Mouse (Mus musculus): ENCODE measurements around the gene Tmem216. TPM values are rescaled to one million over a fixed set of nuclear protein-coding genes. Genes with fewer than 3 reads are reported as not detected.

Gene Tmem216
- polyA plus RNA-seq, 1 experiment from 2014 or later = 49.1 TPM

GRCm38 (mm10) chr19:10523483-10524080, 32.5 kb downstream of the Tmem216 start:
- WGBS = 87% methylated on average over 5 of the region's 5 CpGs
- no peak overlapping the region for H3K9ac ChIP-seq (replicated peaks)
- peaks cover 33% of the 10 kb centered on the region for H3K4me1 ChIP-seq
- no peaks in the 10 kb centered on the region for H3K27me3 ChIP-seq (replicated peaks)
- peaks cover 5% of the 10 kb centered on the region for H3K36me3 ChIP-seq
- H3K27ac ChIP-seq (replicated peaks) = no peak overlapping the region
- H3K4me3 ChIP-seq (replicated peaks) = 0 out of 2 replicates have a peak overlapping the region, but pooled peaks have one; percentile 2
- no peak for ATAC-seq (ENCODE audit: low FRiP score)
- peak overlapping the region; percentile 66 for H3K4me2 ChIP-seq
- no peaks in the 10 kb centered on the region for H3K9me3 ChIP-seq (replicated peaks)

GRCm38 (mm10) chr19:10521926-10522325, 34.1 kb downstream of the Tmem216 start:
- Histone ChIP-seq H3K27me3 (replicated peaks) (no peaks in the 10 kb centered on the region), H3K4me2 (no peak overlapping the region), H3K9ac (replicated peaks) (no peak overlapping the region), H3K4me1 (peaks cover 22% of the 10 kb centered on the region), H3K9me3 (replicated peaks) (no peaks in the 10 kb centered on the region), H3K27ac (replicated peaks) (no peak overlapping the region), H3K4me3 (replicated peaks) (no peak overlapping the region), H3K36me3 (peaks cover 3% of the 10 kb centered on the region)
- no peak for ATAC-seq (ENCODE audit: low FRiP score)
- 91% methylated on average over 1 of the region's 1 CpGs for WGBS

- no peak overlapping the region for H3K4me3 ChIP-seq (replicated peaks)
- WGBS = 46% methylated on average over 1 of the region's 1 CpGs
Measured at GRCm38 (mm10) chr19:10520355-10520754, 35.7 kb downstream of the Tmem216 start.

GRCm38 (mm10) chr19:10510759-10511330, 45.2 kb downstream of the Tmem216 start:
- H3K27me3 ChIP-seq (replicated peaks) = no peaks in the 10 kb centered on the region
- H3K36me3 ChIP-seq = peaks cover 37% of the 10 kb centered on the region
- 82% methylated on average over 6 of the region's 6 CpGs for WGBS
- H3K4me2 ChIP-seq = no peak overlapping the region
- no peak overlapping the region for H3K27ac ChIP-seq (replicated peaks)
- H3K9ac ChIP-seq (replicated peaks) = no peak overlapping the region
- H3K4me1 ChIP-seq = no peaks in the 10 kb centered on the region
- no peaks in the 10 kb centered on the region for H3K9me3 ChIP-seq (replicated peaks)
- no peak for ATAC-seq (ENCODE audit: low FRiP score)
- no peak overlapping the region for H3K4me3 ChIP-seq (replicated peaks)

More at GRCm38 (mm10) chr19:10520355-10520754, 35.7 kb downstream of the Tmem216 start:
- Histone ChIP-seq H3K4me1 (peaks cover 12% of the 10 kb centered on the region), H3K27me3 (replicated peaks) (no peaks in the 10 kb centered on the region), H3K36me3 (peaks cover 19% of the 10 kb centered on the region), H3K9ac (replicated peaks) (no peak overlapping the region), H3K9me3 (replicated peaks) (no peaks in the 10 kb centered on the region), H3K27ac (replicated peaks) (no peak overlapping the region), H3K4me2 (no peak overlapping the region)
- ATAC-seq (ENCODE audit: low FRiP score) = no peak

- Histone ChIP-seq H3K27ac (replicated peaks) (no peak overlapping the region), H3K4me1 (peaks cover 8% of the 10 kb centered on the region), H3K9ac (replicated peaks) (no peak overlapping the region), H3K4me2 (no peak overlapping the region), H3K27me3 (replicated peaks) (no peaks in the 10 kb centered on the region), H3K9me3 (replicated peaks) (no peaks in the 10 kb centered on the region), H3K4me3 (replicated peaks) (no peak overlapping the region), H3K36me3 (peaks cover 61% of the 10 kb centered on the region)
- WGBS = 4% methylated on average over 4 of the region's 4 CpGs
- peak; percentile 83 for ATAC-seq (ENCODE audit: low FRiP score)
Measured at GRCm38 (mm10) chr19:10502571-10502970, 53.5 kb downstream of the Tmem216 start.

- 0 out of 2 replicates have a peak overlapping the region, but pooled peaks have one; percentile 14 for H3K9ac ChIP-seq (replicated peaks)
- peaks cover 48% of the 10 kb centered on the region for H3K36me3 ChIP-seq
- ATAC-seq (ENCODE audit: low FRiP score) = no peak
- 88% methylated on average over 8 of the region's 8 CpGs for WGBS
- H3K4me2 ChIP-seq = no peak overlapping the region
- no peak overlapping the region for H3K27ac ChIP-seq (replicated peaks)
- H3K4me3 ChIP-seq (replicated peaks) = no peak overlapping the region
- no peaks in the 10 kb centered on the region for H3K9me3 ChIP-seq (replicated peaks)
- no peaks in the 10 kb centered on the region for H3K27me3 ChIP-seq (replicated peaks)
- H3K4me1 ChIP-seq = peaks cover 18% of the 10 kb centered on the region
Measured at GRCm38 (mm10) chr19:10500581-10500980, 55.5 kb downstream of the Tmem216 start.

GRCm38 (mm10) chr19:10497512-10498160, 58.4 kb downstream of the Tmem216 start:
- 53% methylated on average over 8 of the region's 8 CpGs for WGBS
- ATAC-seq (ENCODE audit: low FRiP score) = no peak
- Histone ChIP-seq H3K4me3 (replicated peaks) (no peak overlapping the region), H3K4me2 (no peak overlapping the region), H3K36me3 (peaks cover 30% of the 10 kb centered on the region), H3K4me1 (peaks cover 20% of the 10 kb centered on the region), H3K27ac (replicated peaks) (no peak overlapping the region), H3K9me3 (replicated peaks) (no peaks in the 10 kb centered on the region), H3K27me3 (replicated peaks) (no peaks in the 10 kb centered on the region), H3K9ac (replicated peaks) (no peak overlapping the region)

GRCm38 (mm10) chr19:10496976-10497375, 59.1 kb downstream of the Tmem216 start:
- ATAC-seq (ENCODE audit: low FRiP score) = 0 out of 2 replicates have a peak, but pooled peaks have one; percentile 33
- H3K9ac ChIP-seq (replicated peaks) = no peak overlapping the region

GRCm38 (mm10) chr19:10495670-10496069, 60.4 kb downstream of the Tmem216 start:
- no peaks in the 10 kb centered on the region for H3K27me3 ChIP-seq (replicated peaks)
- no peak overlapping the region for H3K27ac ChIP-seq (replicated peaks)
- H3K36me3 ChIP-seq = peaks cover 16% of the 10 kb centered on the region
- H3K4me2 ChIP-seq = no peak overlapping the region
- no peak overlapping the region for H3K9ac ChIP-seq (replicated peaks)
- no peak overlapping the region for H3K4me3 ChIP-seq (replicated peaks)
- ATAC-seq (ENCODE audit: low FRiP score) = no peak
- H3K9me3 ChIP-seq (replicated peaks) = no peaks in the 10 kb centered on the region
- peaks cover 27% of the 10 kb centered on the region for H3K4me1 ChIP-seq
- WGBS = 87% methylated on average over 1 of the region's 1 CpGs

More at GRCm38 (mm10) chr19:10496976-10497375, 59.1 kb downstream of the Tmem216 start:
- Histone ChIP-seq H3K4me1 (peaks cover 27% of the 10 kb centered on the region), H3K9me3 (replicated peaks) (no peaks in the 10 kb centered on the region), H3K27ac (replicated peaks) (peak overlapping the region; percentile 28; the same call in 1 of the 2 replicates), H3K4me2 (no peak overlapping the region), H3K36me3 (peaks cover 29% of the 10 kb centered on the region), H3K27me3 (replicated peaks) (no peaks in the 10 kb centered on the region), H3K4me3 (replicated peaks) (no peak overlapping the region)
- WGBS = 59% methylated on average over 2 of the region's 2 CpGs

- no peak overlapping the region for H3K9ac ChIP-seq (replicated peaks)
- 24% methylated on average over 9 of the region's 9 CpGs for WGBS
- H3K27me3 ChIP-seq (replicated peaks) = peaks cover 15% of the 10 kb centered on the region; the same call in 1 of the 2 replicates
Measured at GRCm38 (mm10) chr19:10486264-10486738, 69.7 kb downstream of the Tmem216 start.

More at GRCm38 (mm10) chr19:10486264-10486738, 69.7 kb downstream of the Tmem216 start:
- ATAC-seq (ENCODE audit: low FRiP score) = peak; percentile 81
- peaks cover 11% of the 10 kb centered on the region for H3K4me1 ChIP-seq
- no peak overlapping the region for H3K27ac ChIP-seq (replicated peaks)
- H3K9me3 ChIP-seq (replicated peaks) = no peaks in the 10 kb centered on the region
- no peak overlapping the region for H3K4me3 ChIP-seq (replicated peaks)
- H3K36me3 ChIP-seq = no peaks in the 10 kb centered on the region
- no peak overlapping the region for H3K4me2 ChIP-seq
